Mouse (Mus musculus): ENCODE results near the gene Ugt1a8. TPM values are rescaled to one million over a fixed set of nuclear protein-coding genes. Genes with fewer than 3 reads are reported as not detected.
"Not testable (repeated sequence)": the region's sequence is repeated elsewhere in the genome, so short reads cannot be mapped to it uniquely, and the experiment has no call there.

The Ugt1a8 gene
- polyA plus RNA-seq, 1 experiment, result not detected

- no peaks in the 10 kb centered on the region for H3K79me3 ChIP-seq (ENCODE audit: low read depth)
- H3K79me2 ChIP-seq (ENCODE audit: control insufficient read depth, insufficient read depth), result no peaks in the 10 kb centered on the region
- H3K4me3 ChIP-seq (ENCODE audit: insufficient read depth, poor library complexity, severe bottlenecking), result no peak overlapping the region
- H3ac ChIP-seq (ENCODE audit: control insufficient read depth, insufficient read length, low read depth), result no peak overlapping the region
- H3K27me3 ChIP-seq (ENCODE audit: control insufficient read depth, insufficient read depth, insufficient read length), result no peaks in the 10 kb centered on the region
- no peaks in the 10 kb centered on the region for H3K36me3 ChIP-seq (ENCODE audit: control insufficient read depth, insufficient read depth)
- TF ChIP-seq FOSL1 (IDR thresholded peaks at IDR 0.05; ENCODE audit: insufficient read depth, low read length, poor library complexity, severe bottlenecking) (no peak), CEBPB (IDR thresholded peaks at IDR 0.05; ENCODE audit: low read depth) (no peak), MYOD1 (IDR thresholded peaks at IDR 0.05; ENCODE audit: control insufficient read depth, insufficient read length, low read depth) (no peak), MAX (IDR thresholded peaks at IDR 0.05) (no peak), CTCF (IDR thresholded peaks at IDR 0.05; ENCODE audit: control insufficient read depth, insufficient read depth, insufficient read length) (no peak), USF1 (IDR thresholded peaks at IDR 0.05; ENCODE audit: low read depth) (no peak), MYOG (IDR thresholded peaks at IDR 0.05; ENCODE audit: control insufficient read depth, extremely low read depth, insufficient read length) (no peak)
Observed at GRCm38 (mm10) chr1:88105656-88106055, 18.0 kb downstream of the Ugt1a8 start.

GRCm38 (mm10) chr1:88109027-88109557, 21.5 kb downstream of the Ugt1a8 start:
- not testable (repeated sequence) for H3ac ChIP-seq (ENCODE audit: control insufficient read depth, insufficient read length, low read depth); H3K79me3 ChIP-seq (ENCODE audit: low read depth); H3K36me3 ChIP-seq (ENCODE audit: control insufficient read depth, insufficient read depth); H3K79me2 ChIP-seq (ENCODE audit: control insufficient read depth, insufficient read depth); H3K27me3 ChIP-seq (ENCODE audit: control insufficient read depth, insufficient read depth, insufficient read length); H3K4me3 ChIP-seq (ENCODE audit: insufficient read depth, poor library complexity, severe bottlenecking)

GRCm38 (mm10) chr1:88109604-88110003, 22.0 kb downstream of the Ugt1a8 start:
- not testable (repeated sequence) for H3K36me3 ChIP-seq (ENCODE audit: control insufficient read depth, insufficient read depth); H3ac ChIP-seq (ENCODE audit: control insufficient read depth, insufficient read length, low read depth); H3K4me3 ChIP-seq (ENCODE audit: insufficient read depth, poor library complexity, severe bottlenecking); H3K79me2 ChIP-seq (ENCODE audit: control insufficient read depth, insufficient read depth); H3K27me3 ChIP-seq (ENCODE audit: control insufficient read depth, insufficient read depth, insufficient read length); H3K79me3 ChIP-seq (ENCODE audit: low read depth)

GRCm38 (mm10) chr1:88112769-88113168, 25.2 kb downstream of the Ugt1a8 start:
- H3K27me3 ChIP-seq (ENCODE audit: control insufficient read depth, insufficient read depth, insufficient read length); H3K79me2 ChIP-seq (ENCODE audit: control insufficient read depth, insufficient read depth); H3ac ChIP-seq (ENCODE audit: control insufficient read depth, insufficient read length, low read depth); H3K4me3 ChIP-seq (ENCODE audit: insufficient read depth, poor library complexity, severe bottlenecking); H3K36me3 ChIP-seq (ENCODE audit: control insufficient read depth, insufficient read depth); H3K79me3 ChIP-seq (ENCODE audit: low read depth): not testable (repeated sequence)

DNA sequence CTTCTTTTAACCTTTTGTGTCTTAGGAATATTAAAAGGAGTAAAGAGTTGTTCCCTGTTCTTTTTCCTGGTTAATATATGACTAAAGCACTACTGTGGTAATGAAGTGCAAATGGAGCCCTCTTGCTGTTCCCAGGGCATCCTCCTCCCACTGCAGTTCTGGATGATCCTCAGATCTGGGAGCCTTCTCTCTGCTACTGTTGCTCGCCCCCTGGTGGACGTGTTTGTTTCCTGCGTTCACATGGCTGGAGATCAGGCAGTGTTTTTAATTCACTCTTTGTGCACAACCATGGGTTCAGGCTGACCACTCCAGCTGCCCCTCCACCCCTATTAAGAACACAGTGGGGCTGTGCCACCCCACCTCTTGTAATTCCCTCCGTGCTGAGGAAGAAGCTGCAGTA, 32.9 kb downstream of the Ugt1a8 start:
- not testable (repeated sequence) for H3K79me3 ChIP-seq (ENCODE audit: low read depth); H3K27me3 ChIP-seq (ENCODE audit: control insufficient read depth, insufficient read depth, insufficient read length); H3ac ChIP-seq (ENCODE audit: control insufficient read depth, insufficient read length, low read depth); H3K36me3 ChIP-seq (ENCODE audit: control insufficient read depth, insufficient read depth); H3K4me3 ChIP-seq (ENCODE audit: insufficient read depth, poor library complexity, severe bottlenecking); H3K79me2 ChIP-seq (ENCODE audit: control insufficient read depth, insufficient read depth)

GRCm38 (mm10) chr1:88121521-88121920, 33.9 kb downstream of the Ugt1a8 start:
- not testable (repeated sequence) for H3K79me2 ChIP-seq (ENCODE audit: control insufficient read depth, insufficient read depth); H3K27me3 ChIP-seq (ENCODE audit: control insufficient read depth, insufficient read depth, insufficient read length); H3K36me3 ChIP-seq (ENCODE audit: control insufficient read depth, insufficient read depth); H3K79me3 ChIP-seq (ENCODE audit: low read depth); H3K4me3 ChIP-seq (ENCODE audit: insufficient read depth, poor library complexity, severe bottlenecking); H3ac ChIP-seq (ENCODE audit: control insufficient read depth, insufficient read length, low read depth)

- not testable (repeated sequence) for H3ac ChIP-seq (ENCODE audit: control insufficient read depth, insufficient read length, low read depth); H3K79me3 ChIP-seq (ENCODE audit: low read depth); H3K27me3 ChIP-seq (ENCODE audit: control insufficient read depth, insufficient read depth, insufficient read length); H3K36me3 ChIP-seq (ENCODE audit: control insufficient read depth, insufficient read depth); H3K4me3 ChIP-seq (ENCODE audit: insufficient read depth, poor library complexity, severe bottlenecking); H3K79me2 ChIP-seq (ENCODE audit: control insufficient read depth, insufficient read depth)
Observed at GRCm38 (mm10) chr1:88125827-88126360, 38.3 kb downstream of the Ugt1a8 start.

GRCm38 (mm10) chr1:88129091-88129490, 41.5 kb downstream of the Ugt1a8 start:
- not testable (repeated sequence) for H3K27me3 ChIP-seq (ENCODE audit: control insufficient read depth, insufficient read depth, insufficient read length); H3K36me3 ChIP-seq (ENCODE audit: control insufficient read depth, insufficient read depth); H3ac ChIP-seq (ENCODE audit: control insufficient read depth, insufficient read length, low read depth); H3K79me3 ChIP-seq (ENCODE audit: low read depth); H3K79me2 ChIP-seq (ENCODE audit: control insufficient read depth, insufficient read depth); H3K4me3 ChIP-seq (ENCODE audit: insufficient read depth, poor library complexity, severe bottlenecking)

- not testable (repeated sequence) for H3K4me3 ChIP-seq (ENCODE audit: insufficient read depth, poor library complexity, severe bottlenecking); H3ac ChIP-seq (ENCODE audit: control insufficient read depth, insufficient read length, low read depth); H3K79me3 ChIP-seq (ENCODE audit: low read depth); H3K27me3 ChIP-seq (ENCODE audit: control insufficient read depth, insufficient read depth, insufficient read length); H3K79me2 ChIP-seq (ENCODE audit: control insufficient read depth, insufficient read depth); H3K36me3 ChIP-seq (ENCODE audit: control insufficient read depth, insufficient read depth)
Observed at GRCm38 (mm10) chr1:88130223-88130622, 42.6 kb downstream of the Ugt1a8 start.

Data from C2C12 (cell line).